Mouse (Mus musculus) midbrain, postnatal 0 days (tissue): Measurements from ENCODE around the gene Inpp1. TPM values are rescaled to one million over a fixed set of nuclear protein-coding genes. Genes with fewer than 3 reads are reported as not detected.

ENCODE experiments used
- ATAC-seq: fragments of 200-750 bp; cut with Nextera tagmentation; 2 replicates; pipeline ENCODE4 v1.8.0; 2017; ENCODE audit warnings: moderate number of reproducible peaks, mild to moderate bottlenecking, moderate TSS enrichment, moderate library complexity; ENCODE audit not compliant: low FRiP score
- DNase-seq: peaks from one replicate; pipeline ENCODE4 v3.0.0-alpha.2; 2015; ENCODE audit warnings: low spot score
- H3K27ac ChIP-seq: fragments of 300-500 bp; sonication (generic); 2 replicates; pipeline ENCODE4 v1.5.1; 2014; ENCODE audit warnings: low read depth, mild to moderate bottlenecking, low read length, mixed read lengths
- H3K27me3 ChIP-seq: fragments of 300-500 bp; sonication (generic); 2 replicates; pipeline ENCODE4 v1.6.1; 2014; ENCODE audit warnings: low read length, control low read depth, mixed read lengths; ENCODE audit not compliant: insufficient read depth
- H3K36me3 ChIP-seq: fragments of 300-500 bp; sonication (generic); 2 replicates; pipeline ENCODE4 v1.6.1; 2014; ENCODE audit warnings: low read length, control low read depth, mixed read lengths; ENCODE audit not compliant: insufficient read depth
- H3K4me1 ChIP-seq: fragments of 300-500 bp; sonication (generic); 2 replicates; pipeline ENCODE4 v1.6.1; 2014; ENCODE audit warnings: mild to moderate bottlenecking, control low read depth, antibody characterized with exemption, low read length, mixed read lengths; ENCODE audit not compliant: insufficient read depth
- H3K4me2 ChIP-seq: fragments of 300-500 bp; sonication (generic); 2 replicates; pipeline ENCODE4 v1.6.1; 2014; ENCODE audit warnings: low read depth, mild to moderate bottlenecking, low read length, mixed read lengths; ENCODE audit not compliant: poor library complexity, severe bottlenecking
- H3K4me3 ChIP-seq: fragments of 300-500 bp; sonication (generic); 2 replicates; pipeline ENCODE4 v1.5.1; 2014; ENCODE audit warnings: low read depth, mild to moderate bottlenecking, low read length, moderate library complexity
- H3K9ac ChIP-seq: fragments of 300-500 bp; sonication (generic); replicated peaks from 2 replicates; pipeline ENCODE4 v1.6.1; 2014; ENCODE audit warnings: mild to moderate bottlenecking, low read length, moderate library complexity, mixed read lengths; ENCODE audit not compliant: poor library complexity, severe bottlenecking
- H3K9me3 ChIP-seq: fragments of 300-500 bp; sonication (generic); 2 replicates; pipeline ENCODE4 v1.6.1; 2016; ENCODE audit warnings: low read length, control low read depth
- CTCF ChIP-seq: IDR thresholded peaks from 2 replicates; pipeline ENCODE4 v1.5.1; 2016; ENCODE audit warnings: antibody characterized with exemption, mild to moderate bottlenecking
- WGBS: fragments of 180-500 bp; shearing (Covaris S2); extraction: QIAGEN DNeasy Blood & Tissue Kit; methylation state at CpG from one replicate; pipeline ENCODE4 v1.1.7; 2014; 5-methylcytosine and 5-hydroxymethylcytosine counted together
- polyA plus RNA-seq: library from polyadenylated mRNA; unstranded; fragments of >200 nt; fragmentation: Nextera tagmentation; extraction: Ambion mirVana; gene quantifications from 2 replicates; pipeline ENCODE4 v1.2.1, GENCODE M21; 2015
- total RNA-seq: library from RNA; depleted of rRNA; stranded (reverse); fragments of >200 nt; gene quantifications from 2 replicates; pipeline ENCODE4 v1.2.3, GENCODE M21; 2014

The Inpp1 gene
- total and polyA plus RNA-seq, 2 experiments from 2014 or later: 45.8 to 49.8 TPM

DNA sequence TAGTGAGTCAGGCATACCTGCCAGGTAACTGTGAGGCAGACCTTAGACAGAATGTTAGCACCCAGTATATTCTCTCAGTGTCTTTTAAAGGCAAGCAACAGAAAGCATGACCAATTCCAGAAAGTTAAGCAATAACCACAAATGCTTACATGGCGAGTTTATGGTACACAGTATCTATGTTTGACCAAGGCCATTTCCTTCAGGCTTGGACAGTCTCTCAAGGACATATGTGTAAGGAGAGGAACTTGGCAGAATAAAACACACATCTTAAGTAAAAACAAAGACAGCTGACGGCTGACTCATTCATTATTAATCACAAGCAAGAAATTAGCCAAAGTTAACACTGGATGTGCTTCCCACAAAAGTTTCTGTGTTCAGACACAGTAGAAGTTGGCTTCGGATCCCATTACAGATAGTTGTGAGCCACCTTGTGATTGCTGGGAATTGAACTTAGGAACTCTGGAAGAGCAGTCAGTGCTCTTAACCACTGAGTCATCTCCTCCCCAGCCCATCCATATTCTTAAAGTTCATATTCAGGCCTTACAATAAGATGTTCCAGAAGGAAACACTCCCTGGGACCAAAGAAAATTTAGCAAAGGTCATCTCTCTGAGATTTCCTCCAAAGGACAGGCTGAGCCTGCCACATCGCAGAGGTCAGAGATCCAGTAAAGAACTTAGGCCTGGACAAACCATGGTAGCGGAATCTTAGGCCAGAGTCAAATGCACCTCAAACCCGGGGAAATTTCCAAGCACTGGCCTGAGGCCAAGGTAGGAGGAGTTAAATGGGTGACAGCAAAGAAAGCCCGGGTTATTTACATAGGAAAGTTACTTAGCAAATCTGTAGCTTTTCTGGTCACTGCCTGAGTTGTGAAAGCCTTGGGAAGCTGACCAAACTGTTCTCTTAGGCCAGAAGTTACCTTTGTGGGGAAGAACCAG is 52.0 kb downstream of the Inpp1 start:
- no peak for DNase-seq
- no peak for ATAC-seq
- H3K4me2 ChIP-seq: no peak overlapping the region
- no peak overlapping the region for H3K27ac ChIP-seq
- no peak overlapping the region for H3K9ac ChIP-seq
- H3K9me3 ChIP-seq: no peaks in the 10 kb centered on the region
- no peaks in the 10 kb centered on the region for H3K27me3 ChIP-seq
- H3K36me3 ChIP-seq: no peaks in the 10 kb centered on the region
- WGBS: 74% methylated on average over 7 of the region's 7 CpGs
- TF ChIP-seq CTCF: no peak
- H3K4me3 ChIP-seq: no peak overlapping the region
- no peaks in the 10 kb centered on the region for H3K4me1 ChIP-seq

GRCm38 (mm10) chr1:52763894-52764809 is 53.3 kb downstream of the Inpp1 start:
- Histone ChIP-seq H3K27ac (no peak overlapping the region), H3K4me3 (no peak overlapping the region), H3K36me3 (no peaks in the 10 kb centered on the region), H3K9ac (no peak overlapping the region), H3K9me3 (no peaks in the 10 kb centered on the region), H3K27me3 (no peaks in the 10 kb centered on the region), H3K4me1 (no peaks in the 10 kb centered on the region), H3K4me2 (no peak overlapping the region)
- TF ChIP-seq CTCF: no peak
- 68% methylated on average over 4 of the region's 4 CpGs for WGBS
- no peak for ATAC-seq
- no peak for DNase-seq

DNA sequence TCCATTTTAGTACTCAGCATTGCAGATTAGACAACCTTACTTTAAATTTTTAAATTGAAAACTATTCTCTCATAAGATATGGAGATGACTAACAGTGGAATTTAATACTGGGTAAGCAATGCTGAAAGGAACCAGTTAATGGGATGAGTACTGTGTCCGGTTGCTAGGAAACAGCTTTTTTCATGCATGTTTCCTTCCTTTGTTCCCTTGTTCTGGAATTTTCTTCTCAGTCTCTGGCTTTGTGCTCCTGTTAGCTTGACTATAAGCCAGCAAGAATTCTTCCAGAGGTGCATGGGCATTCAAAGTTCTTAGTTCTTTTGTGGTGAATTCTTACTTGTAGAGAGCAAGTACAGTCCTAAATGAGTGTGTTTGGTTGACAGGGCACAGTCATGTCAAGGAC is 59.3 kb downstream of the Inpp1 start:
- H3K4me3 ChIP-seq: no peak overlapping the region
- H3K9ac ChIP-seq: no peak overlapping the region
- no peaks in the 10 kb centered on the region for H3K36me3 ChIP-seq
- no peak overlapping the region for H3K4me2 ChIP-seq
- no peak for TF ChIP-seq CTCF
- no peaks in the 10 kb centered on the region for H3K9me3 ChIP-seq
- no peaks in the 10 kb centered on the region for H3K4me1 ChIP-seq
- no peaks in the 10 kb centered on the region for H3K27me3 ChIP-seq
- WGBS: 34% methylated on average over 1 of the region's 1 CpGs
- H3K27ac ChIP-seq: no peak overlapping the region
- DNase-seq (peak; percentile 24), ATAC-seq (peak; percentile 49; the same call in 1 of the 2 replicates)

GRCm38 (mm10) chr1:52754331-52754730 is 63.2 kb downstream of the Inpp1 start:
- no peak overlapping the region for H3K9ac ChIP-seq

GRCm38 (mm10) chr1:52753828-52754227 is 63.7 kb downstream of the Inpp1 start:
- Histone ChIP-seq H3K4me1 (no peaks in the 10 kb centered on the region), H3K9me3 (no peaks in the 10 kb centered on the region), H3K27ac (no peak overlapping the region), H3K4me2 (no peak overlapping the region), H3K36me3 (no peaks in the 10 kb centered on the region), H3K27me3 (no peaks in the 10 kb centered on the region), H3K9ac (no peak overlapping the region), H3K4me3 (no peak overlapping the region)
- 80% methylated on average over 2 of the region's 2 CpGs for WGBS
- TF ChIP-seq CTCF: no peak
- ATAC-seq: no peak
- no peak for DNase-seq

More at GRCm38 (mm10) chr1:52754331-52754730, 63.2 kb downstream of the Inpp1 start:
- DNase-seq: no peak
- no peaks in the 10 kb centered on the region for H3K27me3 ChIP-seq
- no peak for ATAC-seq
- H3K4me1 ChIP-seq: no peaks in the 10 kb centered on the region
- 91% methylated on average over 1 of the region's 1 CpGs for WGBS
- no peaks in the 10 kb centered on the region for H3K36me3 ChIP-seq
- no peak overlapping the region for H3K27ac ChIP-seq
- no peak for TF ChIP-seq CTCF
- H3K4me3 ChIP-seq: no peak overlapping the region
- no peaks in the 10 kb centered on the region for H3K9me3 ChIP-seq
- no peak overlapping the region for H3K4me2 ChIP-seq
